Mouse (Mus musculus): ENCODE results near the gene Trim8.

DNA sequence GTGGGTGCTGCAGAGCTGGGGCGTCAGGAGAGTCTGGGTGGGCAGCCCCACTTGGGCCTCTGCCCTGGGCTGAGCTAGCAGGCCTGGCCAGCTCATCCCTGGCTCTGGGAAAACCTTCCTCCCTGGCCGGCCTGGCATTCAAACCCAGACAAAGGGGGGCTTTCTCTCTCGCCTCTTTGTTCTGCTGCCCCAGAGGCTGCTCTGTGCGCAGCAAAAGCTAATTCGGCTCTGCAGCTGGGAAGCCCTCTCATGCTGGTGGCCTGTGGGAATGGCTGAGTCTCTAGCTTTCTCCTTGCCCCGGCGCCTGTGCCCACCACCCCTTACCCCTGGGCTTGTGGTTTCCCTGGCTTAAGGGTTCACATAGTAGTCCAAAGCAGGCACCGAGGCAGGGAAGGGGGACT is 5.7 kb downstream of the Trim8 start:
- TF ChIP-seq CTCF (IDR thresholded peaks at IDR 0.05; ENCODE audit: low read depth) (no peak), EP300 (IDR thresholded peaks at IDR 0.05; ENCODE audit: low read depth) (no peak)
